Mouse (Mus musculus): ENCODE measurements around the gene Hist2h4. TPM values are rescaled to one million over a fixed set of nuclear protein-coding genes. Genes with fewer than 3 reads are reported as not detected.

Hist2h4 gene
- polyA plus RNA-seq, 1 experiment from 2014 or later = 0.72 TPM

DNA sequence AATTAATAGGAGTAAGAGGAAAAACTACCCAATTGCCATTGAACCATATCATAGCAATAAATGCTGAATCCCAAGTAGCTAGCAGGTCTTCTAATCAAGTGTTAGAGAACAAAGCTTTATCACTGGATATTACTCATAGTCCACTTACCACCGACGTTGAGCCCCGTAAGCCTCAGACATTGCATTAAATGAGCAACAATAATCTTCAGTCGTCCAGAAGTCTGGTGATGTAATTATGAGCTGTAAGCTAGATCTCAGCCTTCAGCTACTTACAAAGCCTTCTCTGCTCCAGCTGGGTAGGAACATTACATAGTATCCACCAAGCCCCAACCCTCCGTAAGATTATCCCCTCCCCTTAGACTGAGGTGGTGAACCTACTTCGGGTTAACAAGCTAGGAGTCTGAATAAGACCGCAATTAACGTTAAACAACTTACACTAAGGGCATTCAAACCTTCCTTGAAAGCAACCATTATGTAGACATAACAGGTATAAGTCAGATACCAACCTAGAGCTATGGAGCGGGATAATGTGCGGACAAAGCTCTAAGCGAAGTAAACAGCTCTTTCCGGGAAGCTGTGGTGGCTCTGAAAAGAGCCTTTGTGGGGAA lies 25.1 kb downstream of the Hist2h4 start:
- H3K27me3 ChIP-seq = no peaks in the 10 kb centered on the region
- POLR2A ChIA-PET = interaction anchor here (0.6 to 5.8 kb wide), 5 partner anchors 9 to 42 kb away, joined by 3 to 54 read pairs (median 4); partner anchors contain the start of genes Bola1, Hist2h2ab, Hist2h2ac and Hist2h2be
- CTCF ChIA-PET = interaction anchor here (0.9 to 3.2 kb wide), 11 partner anchors 10 to 272 kb away, joined by 4 to 23 read pairs (median 5); partner anchors contain the start of genes Bola1, Hist2h2ab, Hist2h2ac and Hist2h2be
- no peak for ATAC-seq
- no peak for TF ChIP-seq CTCF (IDR thresholded peaks at IDR 0.05)
- in situ Hi-C loops (cut with MboI; ENCODE audit: low pct_unique_long_range_greater_than_20kb) = no loop called here
- DNase-seq (ENCODE audit: low read depth, low spot score) = no peak

DNA sequence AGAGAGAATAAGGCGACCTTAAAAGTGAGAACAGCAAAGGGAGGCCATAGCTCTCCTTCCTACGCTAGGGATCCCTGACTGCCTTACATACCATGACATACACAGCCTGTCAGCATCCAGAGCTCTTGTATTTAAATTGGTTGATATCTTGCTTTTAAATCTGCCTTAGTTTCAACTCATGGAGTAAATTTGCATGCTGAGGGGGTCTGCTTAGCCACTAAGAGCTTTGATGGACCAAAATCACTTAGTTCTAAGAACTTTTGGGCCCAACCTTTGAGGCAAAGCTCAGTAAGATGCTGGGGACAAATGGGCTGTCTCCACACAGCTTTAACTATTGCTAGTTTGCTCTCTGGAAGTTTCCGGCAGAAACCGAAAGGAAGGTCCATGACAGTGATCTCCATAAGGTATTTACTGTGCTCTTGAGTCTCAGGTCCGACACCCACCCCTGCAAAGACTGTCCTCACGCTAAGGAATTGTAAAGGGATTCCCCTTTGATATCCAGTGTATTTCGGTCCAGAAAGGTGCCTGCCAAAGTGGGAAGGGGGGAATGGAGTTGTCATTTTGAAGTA lies 25.7 kb downstream of the Hist2h4 start:
- POLR2A ChIA-PET = interaction anchor here (0.6 to 5.8 kb wide), 5 partner anchors 8 to 41 kb away, joined by 3 to 54 read pairs (median 4); partner anchors contain the start of genes Bola1, Hist2h2ab, Hist2h2ac and Hist2h2be
- CTCF ChIA-PET = interaction anchor here (0.9 to 3.2 kb wide), 11 partner anchors 10 to 271 kb away, joined by 4 to 23 read pairs (median 5); partner anchors contain the start of genes Bola1, Hist2h2ab, Hist2h2ac and Hist2h2be
- no peak for TF ChIP-seq CTCF (IDR thresholded peaks at IDR 0.05)
- DNase-seq (ENCODE audit: low read depth, low spot score) (no peak), ATAC-seq (no peak)
- in situ Hi-C loops (cut with MboI; ENCODE audit: low pct_unique_long_range_greater_than_20kb) = no loop called here
- no peaks in the 10 kb centered on the region for H3K27me3 ChIP-seq

- ChIA-PET CTCF (interaction anchor here (1.2 to 3.2 kb wide), 11 partner anchors 9 to 271 kb away, joined by 4 to 23 read pairs (median 6); partner anchors contain the start of genes Bola1, Hist2h2ab, Hist2h2ac and Hist2h2be), POLR2A (interaction anchor here (1.0 to 5.8 kb wide), 6 partner anchors 8 to 41 kb away, joined by 4 to 54 read pairs (median 4); partner anchors contain the start of genes Bola1, Hist2h2ab, Hist2h2ac and Hist2h2be)
- no peaks in the 10 kb centered on the region for H3K27me3 ChIP-seq
- TF ChIP-seq CTCF (IDR thresholded peaks at IDR 0.05) = no peak
- in situ Hi-C loops (cut with MboI; ENCODE audit: low pct_unique_long_range_greater_than_20kb) = no loop called here
- DNase-seq (ENCODE audit: low read depth, low spot score) (no peak), ATAC-seq (no peak)
These were observed 26.2 kb downstream of the Hist2h4 start for GRCm38 (mm10) chr3:96236834-96237334.

DNA sequence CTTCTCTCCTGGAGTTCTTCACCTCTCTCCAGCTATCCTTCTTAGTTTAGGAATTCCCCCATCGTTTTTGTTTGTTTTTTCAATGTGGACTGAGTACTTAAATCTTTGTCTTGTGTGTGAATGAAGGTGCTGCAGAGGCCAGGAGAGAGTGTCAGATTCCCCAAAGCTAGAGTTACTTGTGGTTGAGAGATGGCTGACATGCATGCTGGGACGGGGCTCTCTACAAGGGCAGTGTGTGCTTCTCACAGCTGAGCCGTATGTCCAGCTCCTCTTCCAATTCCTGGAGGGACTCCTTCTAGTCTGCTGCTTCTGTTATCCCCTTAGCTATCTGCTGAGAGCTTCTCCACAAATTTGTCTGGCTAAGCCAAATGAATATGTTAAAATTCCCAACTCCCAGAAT lies 27.3 kb downstream of the Hist2h4 start:
- DNase-seq (ENCODE audit: low read depth, low spot score) (no peak), ATAC-seq (no peak)
- ChIA-PET POLR2A (interaction anchor here (1.5 to 5.8 kb wide), 3 partner anchors 9 to 28 kb away, joined by 4 to 54 read pairs (median 5); partner anchors contain the start of genes Bola1, Hist2h2ab, Hist2h2ac and Hist2h2be), CTCF (interaction anchor here (0.9 to 3.2 kb wide), 5 partner anchors 8 to 170 kb away, joined by 4 to 23 read pairs (median 6); partner anchors contain the start of genes Bola1, Hist2h2ab, Hist2h2ac and Hist2h2be)
- TF ChIP-seq CTCF (IDR thresholded peaks at IDR 0.05) = no peak
- H3K27me3 ChIP-seq = no peaks in the 10 kb centered on the region
- in situ Hi-C loops (cut with MboI; ENCODE audit: low pct_unique_long_range_greater_than_20kb) = no loop called here

DNA sequence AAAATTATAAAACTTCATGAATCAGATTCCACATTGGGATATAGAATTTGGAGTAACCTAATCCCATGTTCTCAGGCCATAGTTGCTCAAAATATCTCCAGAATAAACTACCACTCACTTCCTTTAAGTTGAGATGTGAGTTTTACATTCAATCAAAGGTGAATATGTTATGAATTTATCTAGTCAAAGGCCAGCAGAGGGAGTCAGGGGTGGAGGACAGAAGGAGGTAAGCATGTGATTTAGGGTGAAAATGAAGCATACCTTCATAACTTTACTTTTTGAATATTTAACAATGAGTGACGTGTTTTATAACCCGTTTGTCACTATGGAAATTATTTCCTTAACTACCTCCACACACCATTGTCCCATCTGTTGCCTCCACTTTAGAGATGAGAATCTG lies 28.2 kb downstream of the Hist2h4 start:
- ChIA-PET CTCF (interaction anchor here (1.1 to 1.8 kb wide), 4 partner anchors 11 to 169 kb away, joined by 3 to 6 read pairs (median 4); partner anchors contain the start of genes Hist2h2ac and Hist2h2be), POLR2A (interaction anchor here (1.8 to 5.8 kb wide), 2 partner anchors 8 to 14 kb away, joined by 4 to 54 read pairs; partner anchors contain the start of genes Bola1, Hist2h2ab, Hist2h2ac and Hist2h2be)
- ATAC-seq (no peak), DNase-seq (ENCODE audit: low read depth, low spot score) (no peak)
- in situ Hi-C loops (cut with MboI; ENCODE audit: low pct_unique_long_range_greater_than_20kb) = no loop called here
- no peak for TF ChIP-seq CTCF (IDR thresholded peaks at IDR 0.05)
- no peaks in the 10 kb centered on the region for H3K27me3 ChIP-seq

- H3K27me3 ChIP-seq = no peaks in the 10 kb centered on the region
- in situ Hi-C loops (cut with MboI; ENCODE audit: low pct_unique_long_range_greater_than_20kb) = no loop called here
- no peak for TF ChIP-seq CTCF (IDR thresholded peaks at IDR 0.05)
- ChIA-PET POLR2A (interaction anchor here (0.8 kb wide), 1 partner anchor 23 kb away, joined by 3 read pairs; no protein-coding TSS in a partner anchor), CTCF (interaction anchor here (1.0 kb wide), 1 partner anchor 12 kb away, joined by 4 read pairs; the partner anchor contains the start of genes Bola1 and Hist2h2ab)
- no peak for DNase-seq (ENCODE audit: low read depth, low spot score)
- no peak for ATAC-seq
These were observed 31.4 kb downstream of the Hist2h4 start for GRCm38 (mm10) chr3:96231758-96232120.

- no peak for ATAC-seq
- in situ Hi-C loops (cut with MboI; ENCODE audit: low pct_unique_long_range_greater_than_20kb) = no loop called here
- no peak for TF ChIP-seq CTCF (IDR thresholded peaks at IDR 0.05)
- ChIA-PET CTCF (no interaction called here), POLR2A (interaction anchor here (0.6 to 2.4 kb wide), 3 partner anchors 11 to 26 kb away, joined by 3 to 6 read pairs (median 6); partner anchors contain the start of genes Bola1, Hist2h2ab, Hist2h2ac and Hist2h2be)
- DNase-seq (ENCODE audit: low read depth, low spot score) = no peak
- H3K27me3 ChIP-seq = no peaks in the 10 kb centered on the region
These were observed 32.0 kb downstream of the Hist2h4 start for GRCm38 (mm10) chr3:96230910-96231757.

- no peaks in the 10 kb centered on the region for H3K27me3 ChIP-seq
- no peak for ATAC-seq
- POLR2A ChIA-PET = interaction anchor here (2.4 kb wide), 1 partner anchor 10 kb away, joined by 6 read pairs; the partner anchor contains the start of genes Bola1, Hist2h2ab, Hist2h2ac and Hist2h2be
- in situ Hi-C loops (cut with MboI; ENCODE audit: low pct_unique_long_range_greater_than_20kb) = no loop called here
- no peak for TF ChIP-seq CTCF (IDR thresholded peaks at IDR 0.05)
- CTCF ChIA-PET = interaction anchor here (0.7 kb wide), 1 partner anchor 9 kb away, joined by 4 read pairs; the partner anchor contains the start of genes Hist2h2ac and Hist2h2be
- DNase-seq (ENCODE audit: low read depth, low spot score) = no peak
These were observed 32.7 kb downstream of the Hist2h4 start for GRCm38 (mm10) chr3:96230404-96230803.

- in situ Hi-C loops (cut with MboI; ENCODE audit: low pct_unique_long_range_greater_than_20kb) = no loop called here
- H3K27me3 ChIP-seq = no peaks in the 10 kb centered on the region
- ATAC-seq (no peak), DNase-seq (ENCODE audit: low read depth, low spot score) (no peak)
- TF ChIP-seq CTCF (IDR thresholded peaks at IDR 0.05) = no peak
- CTCF ChIA-PET = interaction anchor here (1.1 to 2.7 kb wide), 3 partner anchors 9 to 49 kb away, joined by 4 to 10 read pairs (median 8); partner anchors contain the start of genes Bola1 and Hist2h2ab
- POLR2A ChIA-PET = interaction anchor here (1.1 to 2.4 kb wide), 3 partner anchors 8 to 16 kb away, joined by 3 to 6 read pairs (median 6); partner anchors contain the start of genes Bola1, Hist2h2ab, Hist2h2ac and Hist2h2be
These were observed 34.3 kb downstream of the Hist2h4 start for GRCm38 (mm10) chr3:96228828-96229227.

All from Patski (cell line).